Mouse (Mus musculus) embryonic stem cell, embryonic (primary cell): ENCODE measurements around the gene Oprd1.

ENCODE experiments used
- CTCF ChIA-PET, 4 experiments: fragments of 300-600 bp in 2 of 4; fragments of 350-600 bp in 2 of 4; sonication (Branson Sonifier 250); formaldehyde crosslinking; loops; one replicate each; lab custom pipeline; 2022; ENCODE audit warnings: inconsistent platforms in 2 of 4; lab: Charles Lee
- POLR2A ChIA-PET, 4 experiments: fragments of 300-600 bp in 2 of 4; fragments of 350-600 bp in 2 of 4; sonication (Branson Sonifier 250); formaldehyde crosslinking; loops; one replicate each; lab custom pipeline; 2022; ENCODE audit warnings: antibody characterized with exemption in 4 of 4, inconsistent platforms in 1 of 4; lab: Charles Lee

Oprd1 gene

DNA sequence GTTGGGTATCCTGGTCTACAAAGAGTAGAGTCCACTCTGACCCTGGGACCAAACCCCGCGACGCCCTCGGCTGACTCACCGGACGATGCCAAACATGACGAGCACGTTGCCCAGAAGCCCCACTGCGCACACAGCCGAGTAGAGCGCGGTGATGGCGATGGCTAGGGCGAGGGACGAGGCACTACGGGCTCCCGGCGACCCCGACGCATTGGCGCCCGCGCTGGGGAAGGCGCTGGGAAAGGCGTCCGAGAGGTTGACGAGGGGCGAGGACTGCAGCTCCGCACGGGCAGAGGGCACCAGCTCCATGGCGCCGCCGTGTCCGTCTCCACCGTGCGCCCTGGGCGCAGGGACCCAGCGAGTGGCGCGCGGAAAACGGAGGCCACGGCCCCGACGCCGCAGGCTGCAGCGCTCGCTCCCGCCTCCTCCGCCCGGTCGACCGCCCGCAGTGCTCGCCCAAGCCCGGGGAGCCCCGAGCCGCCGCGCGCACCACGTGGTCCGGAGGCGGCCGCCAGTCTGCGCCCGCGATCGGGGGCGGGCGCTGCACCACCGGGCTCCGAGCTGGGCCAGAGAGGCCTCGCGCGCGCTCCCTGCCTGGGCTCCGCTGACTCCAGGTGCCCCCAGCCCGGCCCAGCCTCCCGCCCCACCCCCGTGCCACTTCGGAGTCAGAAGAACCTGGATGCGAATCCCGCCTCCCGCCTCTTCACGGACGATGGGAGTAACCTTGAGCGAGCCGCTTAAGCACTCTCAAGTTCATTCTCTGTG, at the start of gene Oprd1:
Gene Oprd1, minus strand, starts transcription at position 407 of the 762 bp plus-strand sequence.
- POLR2A ChIA-PET, result interaction anchor here in 3 of 4 experiments (0.6 to 1.5 kb wide), 8 partner anchors 12 to 233 kb away, joined by 3 to 6 read pairs (median 3); no protein-coding TSS in a partner anchor

DNA sequence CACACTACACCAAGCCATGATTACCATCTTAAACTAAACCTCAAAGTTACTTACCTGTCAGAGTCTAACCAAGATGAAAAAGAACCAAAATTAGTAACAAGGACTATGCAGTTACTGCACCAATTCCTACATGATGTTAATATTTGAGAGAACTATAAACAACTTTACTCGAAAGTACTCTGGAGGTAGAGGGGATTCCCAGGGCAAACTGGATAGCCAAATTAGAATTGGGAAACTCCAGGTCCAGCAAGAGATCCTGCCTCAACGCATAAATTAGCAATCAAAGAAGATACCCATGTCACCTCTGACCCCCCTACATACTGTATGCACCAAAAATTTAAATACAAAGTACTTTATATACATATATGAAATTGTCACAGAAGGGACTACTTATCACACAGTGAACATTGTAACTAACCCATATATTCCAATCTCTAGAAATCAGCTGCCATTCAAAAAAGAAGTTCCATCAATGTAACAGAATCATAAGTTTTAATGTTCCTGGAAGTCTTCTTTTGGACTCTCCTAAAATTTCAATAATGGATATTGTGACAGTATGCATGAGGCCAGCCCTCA, 43.6 kb upstream of the Oprd1 start:
- ChIA-PET POLR2A (interaction anchor here (0.6 to 16.7 kb wide), 13 partner anchors 9 to 465 kb away, joined by 3 to 262 read pairs (median 3); partner anchors contain the start of gene Ythdf2 (in 1 of the 4)), CTCF (interaction anchor here in 1 of 4 experiments (0.6 kb wide), 2 partner anchors 11 to 1292 kb away, joined by 4 read pairs; no protein-coding TSS in a partner anchor)

More for the DNA sequence above, at the start of gene Oprd1:
- CTCF ChIA-PET, result interaction anchor here in 3 of 4 experiments (0.7 to 2.0 kb wide), 6 partner anchors 10 to 214 kb away, joined by 3 to 8 read pairs (median 5); no protein-coding TSS in a partner anchor

DNA sequence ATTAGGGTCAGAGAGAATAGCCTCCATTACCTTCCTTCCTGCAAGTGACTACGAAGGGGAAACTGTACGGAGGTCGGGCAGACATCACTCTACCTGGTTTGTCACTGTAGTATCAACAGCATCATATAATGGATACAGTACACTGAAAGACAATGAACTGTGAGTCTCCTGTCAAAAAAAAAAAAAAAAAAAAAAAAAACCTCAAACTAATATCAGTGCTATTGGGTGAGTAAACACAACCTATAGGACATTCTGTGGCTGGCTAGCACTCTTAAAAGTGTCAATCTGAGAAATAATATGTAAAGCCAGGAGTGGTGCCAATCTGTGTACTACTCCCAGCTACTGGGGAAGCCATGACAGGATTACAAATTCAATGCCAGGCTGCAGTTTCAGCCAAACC, 38.9 kb upstream of the Oprd1 start:
- POLR2A ChIA-PET, result interaction anchor here in 3 of 4 experiments (0.8 to 8.8 kb wide), 13 partner anchors 8 to 332 kb away, joined by 3 to 53 read pairs (median 6); partner anchors contain the start of gene Taf12 (in 1 of the 3)
- CTCF ChIA-PET, result interaction anchor here in 2 of 4 experiments (0.7 to 1.9 kb wide), 2 partner anchors 10 to 280 kb away, joined by 3 to 9 read pairs; partner anchors contain the start of gene Med18 (in 1 of the 2)

DNA sequence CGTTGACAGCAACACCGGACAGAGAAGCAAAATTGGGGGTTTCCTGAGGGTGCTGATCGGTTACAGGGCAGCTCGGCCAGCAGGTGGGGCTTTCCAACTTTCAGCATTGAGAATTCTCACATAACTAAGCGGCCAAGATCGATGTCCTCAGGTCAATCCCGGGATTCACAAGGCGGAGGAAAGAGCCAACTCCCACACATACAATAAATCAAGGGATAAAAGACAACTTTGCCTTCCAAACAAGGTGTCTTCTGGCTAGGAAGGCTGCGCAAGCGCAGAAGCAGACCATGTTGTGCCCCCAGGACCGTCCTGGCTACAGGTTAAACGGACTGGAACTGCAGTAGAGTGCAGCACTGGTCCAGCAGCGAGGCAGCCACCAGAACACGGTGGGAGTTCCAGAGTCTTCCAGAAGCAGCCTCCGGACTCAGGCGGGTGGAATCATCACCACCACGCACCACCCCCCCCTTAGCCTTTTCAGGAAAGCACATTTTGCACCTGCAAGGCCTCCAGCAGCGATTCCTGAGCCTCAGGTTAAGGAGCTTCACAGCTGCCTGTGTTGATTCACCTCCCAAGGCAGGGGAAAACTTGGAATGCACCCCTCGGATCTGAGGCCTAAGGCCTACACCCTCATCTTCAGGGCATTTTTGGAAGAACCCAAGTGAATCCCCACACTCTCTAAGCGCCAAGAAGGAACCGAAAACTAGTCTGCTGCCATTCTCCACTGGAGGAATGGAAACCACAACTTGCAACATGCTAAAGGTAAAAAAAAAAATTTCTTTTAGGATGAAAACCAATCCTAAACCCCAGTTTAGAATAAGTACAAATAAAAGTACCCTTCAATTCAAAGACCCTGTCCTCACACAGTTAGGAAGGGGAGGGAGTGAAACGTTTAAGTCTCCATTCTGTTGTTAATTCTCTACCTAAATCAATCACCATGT, 37.7 kb upstream of the Oprd1 start:
- POLR2A ChIA-PET, result interaction anchor here in 3 of 4 experiments (0.6 to 8.8 kb wide), 34 partner anchors 9 to 1491 kb away, joined by 3 to 53 read pairs (median 4); no protein-coding TSS in a partner anchor
- CTCF ChIA-PET, result interaction anchor here (0.6 to 2.0 kb wide), 20 partner anchors 8 to 764 kb away, joined by 3 to 12 read pairs (median 5); partner anchors contain the start of gene Taf12 (in 1 of the 4)

GRCm38 (mm10) chr4:132180710-132181109, 36.4 kb upstream of the Oprd1 start:
- ChIA-PET POLR2A (interaction anchor here (0.6 to 8.8 kb wide), 20 partner anchors 12 to 1049 kb away, joined by 3 to 53 read pairs (median 4); partner anchors contain the start of gene Ythdf2 (in 1 of the 4)), CTCF (interaction anchor here (0.6 to 2.0 kb wide), 11 partner anchors 10 to 1184 kb away, joined by 3 to 9 read pairs (median 4); no protein-coding TSS in a partner anchor)

DNA sequence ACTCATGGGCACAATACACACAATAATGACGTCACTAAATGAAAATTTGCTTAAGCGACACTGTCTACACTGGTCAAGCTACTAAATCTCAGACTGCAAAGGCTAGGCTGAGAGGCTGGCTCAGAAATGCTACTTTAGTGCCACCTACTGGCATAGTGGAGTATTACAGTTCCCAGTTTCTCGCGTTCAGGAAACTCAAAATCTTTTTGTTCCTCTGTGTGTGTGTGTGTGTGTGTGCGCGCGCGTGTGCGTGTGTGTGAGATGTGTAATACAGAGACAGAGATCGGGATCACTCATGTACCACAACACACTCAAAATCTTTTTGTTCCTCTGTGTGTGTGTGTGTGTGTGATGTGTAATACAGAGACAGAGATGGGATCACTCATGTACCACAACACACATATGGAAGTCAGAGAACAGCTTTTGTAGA, 34.4 kb upstream of the Oprd1 start:
- POLR2A ChIA-PET, result interaction anchor here in 3 of 4 experiments (0.7 to 8.8 kb wide), 20 partner anchors 10 to 336 kb away, joined by 3 to 53 read pairs (median 4); partner anchors contain the start of gene Oprd1 (in 1 of the 3)

DNA sequence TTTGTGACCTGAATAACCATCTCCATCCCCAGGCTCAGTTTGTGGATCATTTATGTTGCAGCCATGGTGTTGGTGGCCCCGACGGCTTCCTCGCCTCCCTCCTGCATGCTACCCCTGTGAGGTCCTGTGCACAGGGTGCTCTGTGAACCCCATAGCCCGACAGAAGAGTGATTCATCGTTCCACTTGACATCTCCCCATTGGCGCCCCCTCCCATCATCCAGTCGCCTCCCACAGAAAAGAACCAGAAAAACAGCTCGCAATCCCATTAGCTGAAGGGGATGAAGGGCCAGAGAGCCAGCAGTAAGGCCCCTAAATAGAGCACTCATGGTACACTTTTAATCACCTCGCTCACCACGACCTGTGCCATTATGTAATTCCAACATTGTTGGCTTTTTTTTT, 32.2 kb upstream of the Oprd1 start:
- POLR2A ChIA-PET, result interaction anchor here in 3 of 4 experiments (0.6 to 8.8 kb wide), 10 partner anchors 17 to 1867 kb away, joined by 3 to 53 read pairs (median 4); partner anchors contain the start of gene Ythdf2 (in 1 of the 3)
- CTCF ChIA-PET, result interaction anchor here (0.5 to 3.1 kb wide), 14 partner anchors 11 to 325 kb away, joined by 3 to 26 read pairs (median 4); no protein-coding TSS in a partner anchor

More for the DNA sequence above, 34.4 kb upstream of the Oprd1 start:
- CTCF ChIA-PET, result interaction anchor here (0.6 to 3.1 kb wide), 58 partner anchors 10 to 645 kb away, joined by 3 to 28 read pairs (median 4); partner anchors contain the start of genes Epb41 (in 1 of the 4), Gm10300 (in 1 of the 4), Oprd1 (in 1 of the 4) and Rab42 (in 1 of the 4)

DNA sequence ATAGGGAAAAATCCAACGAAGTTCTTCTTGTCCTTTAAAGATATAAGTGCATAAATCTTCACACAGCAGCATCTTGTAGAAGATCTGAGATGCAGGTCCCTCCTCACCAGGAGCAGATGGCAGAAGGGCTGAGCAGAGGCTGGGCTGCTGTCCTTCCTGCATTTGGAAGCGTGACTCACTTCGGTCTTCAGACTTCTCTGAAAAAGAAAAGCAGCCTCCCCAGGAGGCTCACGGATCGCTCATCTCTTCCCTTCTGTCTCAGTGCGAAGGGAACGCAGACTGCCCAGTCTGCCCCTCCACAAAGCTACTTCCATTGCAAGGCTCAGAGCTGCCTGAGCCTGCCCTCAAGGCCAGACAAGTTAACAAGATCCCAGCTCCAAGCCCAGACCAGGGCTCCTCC, 26.6 kb upstream of the Oprd1 start:
- POLR2A ChIA-PET, result interaction anchor here in 1 of 4 experiments (0.7 kb wide), 2 partner anchors 60 to 63 kb away, joined by 3 read pairs; no protein-coding TSS in a partner anchor
- CTCF ChIA-PET, result interaction anchor here in 3 of 4 experiments (0.6 to 1.0 kb wide), 5 partner anchors 33 to 335 kb away, joined by 3 to 5 read pairs (median 3); no protein-coding TSS in a partner anchor

DNA sequence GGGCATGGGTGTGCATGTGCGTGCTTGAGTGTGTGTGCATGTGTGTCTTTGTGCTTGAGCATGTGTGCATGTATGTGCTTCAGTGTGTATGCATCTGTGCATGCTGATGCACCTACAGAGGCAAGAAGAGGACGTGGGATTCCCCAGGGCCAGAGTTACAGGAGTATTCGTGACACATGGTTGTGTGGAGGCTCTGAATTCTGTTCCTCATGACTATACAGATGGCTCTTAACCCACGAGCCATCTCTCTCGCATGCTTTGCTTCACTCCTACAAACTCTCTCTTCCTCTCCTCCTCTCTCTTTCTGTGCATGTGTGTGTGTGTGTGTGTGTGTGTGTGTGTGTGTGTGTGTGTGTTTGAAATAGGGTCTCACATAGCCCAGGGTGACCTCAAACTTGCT, 25.5 kb upstream of the Oprd1 start:
- ChIA-PET CTCF (no interaction called here), POLR2A (no interaction called here)

GRCm38 (mm10) chr4:132169271-132169670, 25.0 kb upstream of the Oprd1 start:
- ChIA-PET POLR2A (interaction anchor here in 2 of 4 experiments (0.8 to 1.9 kb wide), 3 partner anchors 8 to 12 kb away, joined by 3 to 4 read pairs (median 3); no protein-coding TSS in a partner anchor), CTCF (interaction anchor here in 1 of 4 experiments (1.1 kb wide), 1 partner anchor 9 kb away, joined by 4 read pairs; no protein-coding TSS in a partner anchor)

DNA sequence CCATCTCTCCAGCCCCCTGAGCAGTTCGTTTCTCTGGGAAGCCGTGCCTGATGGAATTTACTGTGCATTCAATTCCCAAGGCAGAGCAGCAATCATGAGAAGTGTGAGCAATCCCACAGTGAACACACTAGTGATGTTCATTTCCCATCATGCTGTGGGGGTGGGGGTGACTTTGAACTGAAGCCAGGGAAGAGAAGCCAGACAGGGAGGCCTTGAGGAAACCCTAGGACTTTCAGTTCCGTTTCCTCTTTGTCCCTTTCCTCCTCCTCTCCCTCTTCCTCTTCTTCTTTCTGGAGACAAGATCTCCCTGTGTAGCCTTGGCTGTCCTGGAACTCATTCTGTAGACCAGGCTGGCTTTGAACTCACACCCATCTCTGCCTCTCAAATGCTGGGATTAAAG, 23.1 kb upstream of the Oprd1 start:
- POLR2A ChIA-PET, result interaction anchor here in 2 of 4 experiments (0.6 to 0.7 kb wide), 2 partner anchors 17 to 96 kb away, joined by 3 to 6 read pairs; no protein-coding TSS in a partner anchor
- CTCF ChIA-PET, result interaction anchor here in 2 of 4 experiments (0.6 to 2.7 kb wide), 2 partner anchors 11 to 244 kb away, joined by 5 to 10 read pairs; no protein-coding TSS in a partner anchor

- ChIA-PET CTCF (interaction anchor here (0.6 to 2.7 kb wide), 8 partner anchors 10 to 244 kb away, joined by 3 to 25 read pairs (median 6); no protein-coding TSS in a partner anchor), POLR2A (interaction anchor here in 3 of 4 experiments (0.5 to 2.3 kb wide), 9 partner anchors 11 to 103 kb away, joined by 3 to 6 read pairs (median 4); no protein-coding TSS in a partner anchor)
Observed at GRCm38 (mm10) chr4:132166350-132167290, 22.3 kb upstream of the Oprd1 start.

DNA sequence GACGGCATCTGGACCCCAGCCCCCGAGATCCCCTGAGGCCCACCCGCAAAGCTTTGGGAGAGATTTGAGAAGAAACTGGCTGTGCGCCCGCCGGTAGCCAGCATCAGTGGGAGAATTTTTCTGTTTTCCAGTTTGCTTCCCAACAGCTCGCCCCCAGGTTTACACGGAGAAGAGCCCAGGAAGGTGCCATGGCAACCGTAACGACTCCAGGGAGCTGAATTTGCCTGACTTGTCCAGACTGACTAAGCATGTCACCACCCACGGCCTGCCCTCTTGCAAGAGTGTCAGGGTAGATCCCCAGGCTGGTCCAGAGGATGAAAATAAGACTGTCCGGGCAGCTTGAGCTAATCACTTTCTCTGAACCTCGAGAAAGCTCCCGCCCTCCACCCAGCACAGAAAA, 21.4 kb upstream of the Oprd1 start:
- ChIA-PET CTCF (interaction anchor here (0.8 to 2.7 kb wide), 7 partner anchors 9 to 77 kb away, joined by 3 to 10 read pairs (median 6); no protein-coding TSS in a partner anchor), POLR2A (interaction anchor here in 2 of 4 experiments (0.5 to 2.3 kb wide), 8 partner anchors 10 to 104 kb away, joined by 3 to 6 read pairs (median 4); no protein-coding TSS in a partner anchor)

- ChIA-PET POLR2A (interaction anchor here in 3 of 4 experiments (0.5 to 2.2 kb wide), 8 partner anchors 8 to 578 kb away, joined by 3 to 8 read pairs (median 4); no protein-coding TSS in a partner anchor), CTCF (interaction anchor here (0.5 to 1.3 kb wide), 10 partner anchors 9 to 1858 kb away, joined by 3 to 4 read pairs (median 3); no protein-coding TSS in a partner anchor)
Observed at GRCm38 (mm10) chr4:132156941-132157622, 12.8 kb upstream of the Oprd1 start.
